Mouse (Mus musculus) urinary bladder, postnatal 4 days (tissue): ENCODE measurements around the gene Fmo1.

ENCODE experiments used
- DNase-seq, 2 experiments: peaks; one replicate each; pipeline ENCODE4 v3.0.0; 2021 to 2022; ENCODE audit warnings: low spot score in 2 of 2

The Fmo1 gene

GRCm38 (mm10) chr1:162862328-162862727 is 4.1 kb downstream of the Fmo1 start:
- no peak for DNase-seq

GRCm38 (mm10) chr1:162859996-162860605 is 6.3 kb downstream of the Fmo1 start:
- no peak for DNase-seq

- DNase-seq = peak in 1 of 2 experiments; percentile 26
Observed at GRCm38 (mm10) chr1:162859545-162859976, 6.8 kb downstream of the Fmo1 start.

GRCm38 (mm10) chr1:162858748-162859130 is 7.7 kb downstream of the Fmo1 start:
- no peak for DNase-seq

- DNase-seq = no peak
Observed at GRCm38 (mm10) chr1:162857766-162858747, 8.4 kb downstream of the Fmo1 start.

GRCm38 (mm10) chr1:162853812-162854482 is 12.5 kb downstream of the Fmo1 start:
- no peak for DNase-seq

GRCm38 (mm10) chr1:162847554-162847953 is 18.9 kb downstream of the Fmo1 start:
- no peak for DNase-seq

GRCm38 (mm10) chr1:162840211-162840610 is 26.2 kb downstream of the Fmo1 start:
- no peak for DNase-seq

- DNase-seq = no peak
Observed at GRCm38 (mm10) chr1:162838976-162839375, 27.4 kb downstream of the Fmo1 start.

GRCm38 (mm10) chr1:162834342-162834741 is 32.1 kb downstream of the Fmo1 start:
- DNase-seq = no peak

GRCm38 (mm10) chr1:162832574-162832953 is 33.8 kb downstream of the Fmo1 start:
- DNase-seq = no peak

GRCm38 (mm10) chr1:162831838-162832573 is 34.4 kb downstream of the Fmo1 start:
- DNase-seq = no peak

GRCm38 (mm10) chr1:162819280-162819679 is 47.1 kb downstream of the Fmo1 start:
- DNase-seq = no peak

GRCm38 (mm10) chr1:162815381-162816127 is 50.9 kb downstream of the Fmo1 start:
- no peak for DNase-seq

GRCm38 (mm10) chr1:162814932-162815331 is 51.5 kb downstream of the Fmo1 start:
- no peak for DNase-seq

- peak in 1 of 2 experiments; percentile 26 for DNase-seq
Observed at GRCm38 (mm10) chr1:162813836-162814156, 52.6 kb downstream of the Fmo1 start, which contains the start of gene Fmo4. Fmo4 (minus strand) TSS chr1:162813972.

- DNase-seq = no peak
Observed at GRCm38 (mm10) chr1:162813143-162813835, 53.1 kb downstream of the Fmo1 start.

GRCm38 (mm10) chr1:162808541-162808940 is 57.9 kb downstream of the Fmo1 start:
- no peak for DNase-seq

- no peak for DNase-seq
Observed at GRCm38 (mm10) chr1:162807441-162807840, 59.0 kb downstream of the Fmo1 start.

GRCm38 (mm10) chr1:162805011-162805410 is 61.4 kb downstream of the Fmo1 start:
- DNase-seq = no peak
